8 mouse cellular contexts compared by ENCODE assay signal in the genomic region with DNA sequence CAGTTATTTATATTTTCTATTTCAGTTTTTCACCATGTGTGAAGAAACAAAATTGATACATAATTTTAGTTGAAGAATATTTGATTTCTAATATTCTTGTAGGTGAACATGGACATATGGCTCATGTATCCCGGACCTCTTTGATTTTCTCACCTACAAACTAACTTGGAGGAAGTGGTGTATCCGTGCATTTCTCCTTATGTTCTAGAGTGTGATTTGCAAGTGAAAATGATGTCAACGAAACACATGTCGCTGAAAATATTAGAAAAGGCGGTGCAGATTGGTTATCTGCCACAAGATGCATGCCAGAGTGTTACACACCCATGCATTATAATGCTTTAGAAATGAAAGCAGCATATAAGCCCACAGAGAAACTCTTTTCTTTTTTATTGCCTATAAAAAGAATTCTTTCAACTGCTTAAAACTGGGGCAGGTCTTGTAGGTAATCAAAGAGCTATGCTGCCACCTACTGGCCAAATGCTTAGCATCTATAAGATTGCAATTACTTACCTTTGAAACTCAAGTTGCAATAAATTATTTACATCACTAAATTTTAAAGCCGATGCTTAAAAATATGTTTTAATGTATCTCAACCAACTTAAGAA.
A peak's percentile ranks its signal among the peaks of the same experiment; 100 is the strongest.
DNase-seq lines count a peak whose midpoint lies in the region; ATAC-seq lines count a peak whose summit lies in the region.

No protein-coding gene starts in this region.

- H3K4me2 ChIP-seq in intestine, embryonic 14.5 days (ENCODE audit: low read length): no peak overlapping the region
- H3K4me2 ChIP-seq in intestine, embryonic 15.5 days (replicated peaks): no peak overlapping the region
- H3K4me2 ChIP-seq in hindbrain, embryonic 14.5 days (replicated peaks): 0 out of 2 replicates have a peak overlapping the region, but pooled peaks have one; percentile 15
- peak overlapping the region; percentile 31; the same call in 1 of the 2 replicates for H3K4me2 ChIP-seq in neural tube, embryonic 13.5 days

- H3K9me3 ChIP-seq in intestine, embryonic 14.5 days (ENCODE audit: control insufficient read depth, low read length): no peaks in the 10 kb centered on the region
- no peaks in the 10 kb centered on the region for H3K9me3 ChIP-seq in intestine, embryonic 15.5 days
- no peaks in the 10 kb centered on the region for H3K9me3 ChIP-seq in hindbrain, embryonic 14.5 days (ENCODE audit: control insufficient read depth, low read length)
- no peaks in the 10 kb centered on the region for H3K9me3 ChIP-seq in neural tube, embryonic 13.5 days

- WGBS in intestine, embryonic 14.5 days: 41% methylated on average over 6 of the region's 6 CpGs
- WGBS in intestine, embryonic 15.5 days: 46% methylated on average over 6 of the region's 6 CpGs
- WGBS in hindbrain, embryonic 14.5 days: 47% methylated on average over 6 of the region's 6 CpGs
- WGBS in neural tube, embryonic 13.5 days: 48% methylated on average over 6 of the region's 6 CpGs

- no peak overlapping the region for H3K27ac ChIP-seq in intestine, embryonic 14.5 days (ENCODE audit: low read depth)
- no peak overlapping the region for H3K27ac ChIP-seq in intestine, embryonic 15.5 days
- no peak overlapping the region for H3K27ac ChIP-seq in hindbrain, embryonic 14.5 days
- H3K27ac ChIP-seq in neural tube, embryonic 13.5 days (replicated peaks): no peak overlapping the region

- no peaks in the 10 kb centered on the region for H3K4me1 ChIP-seq in intestine, embryonic 14.5 days (replicated peaks; ENCODE audit: control insufficient read depth, insufficient read depth, low read length)
- no peaks in the 10 kb centered on the region for H3K4me1 ChIP-seq in intestine, embryonic 15.5 days (replicated peaks)
- no peaks in the 10 kb centered on the region for H3K4me1 ChIP-seq in hindbrain, embryonic 14.5 days (replicated peaks; ENCODE audit: control insufficient read depth, insufficient read depth, low read length)
- H3K4me1 ChIP-seq in neural tube, embryonic 13.5 days (replicated peaks): peaks cover 3% of the 10 kb centered on the region; the same call in 1 of the 2 replicates

- H3K27me3 ChIP-seq in intestine, embryonic 14.5 days (replicated peaks; ENCODE audit: control insufficient read depth, insufficient read depth, low read length): no peaks in the 10 kb centered on the region
- no peaks in the 10 kb centered on the region for H3K27me3 ChIP-seq in intestine, embryonic 15.5 days (replicated peaks)
- H3K27me3 ChIP-seq in hindbrain, embryonic 14.5 days (ENCODE audit: control insufficient read depth, insufficient read depth, low read length): no peaks in the 10 kb centered on the region
- H3K27me3 ChIP-seq in neural tube, embryonic 13.5 days: no peaks in the 10 kb centered on the region

- no peak overlapping the region for H3K4me3 ChIP-seq in intestine, embryonic 14.5 days (ENCODE audit: low read depth, low read length)
- no peak overlapping the region for H3K4me3 ChIP-seq in intestine, embryonic 15.5 days (replicated peaks)
- no peak overlapping the region for H3K4me3 ChIP-seq in hindbrain, embryonic 14.5 days (replicated peaks; ENCODE audit: low read length)
- H3K4me3 ChIP-seq in neural tube, embryonic 13.5 days: no peak overlapping the region

- no peak for ATAC-seq in intestine, embryonic 14.5 days (replicated peaks; ENCODE audit: low FRiP score, low TSS enrichment, low read depth)
- ATAC-seq in intestine, embryonic 15.5 days: no peak
- 0 out of 2 replicates have a peak, but pooled peaks have one; percentile 27 for ATAC-seq in hindbrain, embryonic 14.5 days (ENCODE audit: low FRiP score)
- ATAC-seq in neural tube, embryonic 13.5 days (ENCODE audit: low read depth): peak; percentile 40; the same call in 1 of the 2 replicates

- intact Hi-C loops in left cerebral cortex, postnatal 25 days (cut with DNase I): no loop called here

- no peak overlapping the region for H3K9ac ChIP-seq in intestine, embryonic 14.5 days (ENCODE audit: low read length)
- no peak overlapping the region for H3K9ac ChIP-seq in intestine, embryonic 15.5 days
- no peak overlapping the region for H3K9ac ChIP-seq in hindbrain, embryonic 14.5 days
- no peak overlapping the region for H3K9ac ChIP-seq in neural tube, embryonic 13.5 days

- peak; percentile 84 for DNase-seq in intestine, embryonic 14.5 days (ENCODE audit: low spot score)
- DNase-seq in adipocyte (ENCODE audit: low spot score): peak; percentile 71
- DNase-seq in embryo, embryonic 11.5 days (ENCODE audit: low read depth, low spot score): peak; percentile 61
- DNase-seq in hindbrain, embryonic 14.5 days (ENCODE audit: low spot score): peak; percentile 94
- DNase-seq in left cerebral cortex, postnatal 25 days (ENCODE audit: low spot score in 2 of 2): peak; percentile 76 to 87
- no peak for DNase-seq in spleen, postnatal 36 days (ENCODE audit: low spot score in 2 of 2)

- H3K36me3 ChIP-seq in intestine, embryonic 14.5 days (ENCODE audit: control insufficient read depth, insufficient read depth, low read length): no peaks in the 10 kb centered on the region
- H3K36me3 ChIP-seq in intestine, embryonic 15.5 days: no peaks in the 10 kb centered on the region
- no peaks in the 10 kb centered on the region for H3K36me3 ChIP-seq in hindbrain, embryonic 14.5 days (replicated peaks; ENCODE audit: control insufficient read depth, insufficient read depth)
- no peaks in the 10 kb centered on the region for H3K36me3 ChIP-seq in neural tube, embryonic 13.5 days

Comparison
In these comparisons a context has a peak if more than half of its experiments do, and no peak if none do; other contexts are left out.
1. ATAC-seq: peak in hindbrain, embryonic 14.5 days (single experiment) and neural tube, embryonic 13.5 days (single experiment); none in intestine, embryonic 14.5 days (single experiment) and intestine, embryonic 15.5 days (single experiment).
2. DNase-seq: peak in intestine, embryonic 14.5 days (single experiment), adipocyte (single experiment), embryo, embryonic 11.5 days (single experiment), hindbrain, embryonic 14.5 days (single experiment) and left cerebral cortex, postnatal 25 days (2 of 2); none in spleen, postnatal 36 days (0 of 2).
3. H3K4me2 ChIP-seq: peak in hindbrain, embryonic 14.5 days (single experiment) and neural tube, embryonic 13.5 days (single experiment); none in intestine, embryonic 14.5 days (single experiment) and intestine, embryonic 15.5 days (single experiment).